Mouse (Mus musculus) ovary, postnatal 14 days (tissue): ENCODE measurements around the gene Il21r.

ENCODE experiments used
- DNase-seq: peaks from one replicate; pipeline ENCODE4 v3.0.0; 2022; ENCODE audit warnings: low spot score

Gene Il21r

DNA sequence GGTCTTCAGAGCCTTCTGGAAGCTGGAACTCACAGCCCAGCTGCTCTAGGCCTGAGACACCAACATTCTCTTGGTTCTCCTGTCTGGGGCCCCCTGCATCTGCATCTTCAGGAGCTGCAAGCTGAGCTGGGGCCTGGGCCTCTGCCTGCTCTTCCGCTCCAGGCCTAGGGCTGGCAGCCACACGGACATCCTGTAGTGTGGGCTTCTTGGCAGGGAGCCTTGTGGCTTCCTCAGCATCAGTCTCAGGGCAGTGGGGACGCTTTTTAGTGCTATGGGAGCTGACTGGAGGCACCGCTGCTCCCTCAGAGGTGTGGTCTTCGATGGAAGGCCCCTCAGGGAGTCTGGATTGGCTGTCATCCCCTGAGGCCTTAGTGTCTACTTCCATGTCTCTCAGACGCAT, 40.7 kb downstream of the Il21r start:
- DNase-seq = no peak

DNA sequence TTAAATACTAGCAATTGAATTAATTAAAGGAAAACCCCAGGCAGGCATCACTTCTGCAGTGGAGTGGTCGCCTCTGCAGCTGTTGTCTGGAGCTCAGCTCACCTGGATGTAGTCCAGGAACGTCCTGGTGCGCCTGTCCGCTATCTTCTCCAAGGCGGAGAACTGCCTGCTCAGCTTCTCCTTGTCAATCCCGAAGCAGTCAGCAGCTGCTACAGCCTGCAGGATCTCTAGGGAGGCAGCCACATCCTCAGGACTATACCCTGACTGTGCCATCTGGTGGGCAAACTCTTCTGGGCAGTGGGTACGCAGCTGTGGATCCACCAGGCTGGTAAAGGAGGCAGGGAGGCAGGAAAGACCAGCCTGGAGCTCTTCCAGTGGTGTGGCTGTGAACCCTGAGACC, 42.2 kb downstream of the Il21r start:
- DNase-seq = no peak

DNA sequence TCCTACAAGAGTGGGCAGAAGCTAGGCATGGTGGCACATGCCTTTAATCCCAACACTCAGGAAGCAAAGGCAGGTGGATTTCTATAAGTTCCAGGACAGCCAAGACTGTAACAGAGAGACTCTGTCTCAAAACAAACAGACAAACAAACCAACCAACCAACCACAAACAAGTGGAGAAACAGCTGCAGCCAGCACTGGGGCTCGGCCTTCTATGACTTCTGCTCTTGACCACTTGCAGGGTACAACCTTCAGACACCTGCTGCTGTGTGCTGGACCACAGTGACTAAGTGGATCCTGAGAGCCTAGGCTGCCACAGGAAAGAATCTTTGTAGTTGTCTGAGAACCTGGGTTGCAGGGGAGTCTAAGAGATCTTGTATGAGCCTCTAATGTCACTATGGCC, 45.8 kb downstream of the Il21r start:
- no peak for DNase-seq

DNA sequence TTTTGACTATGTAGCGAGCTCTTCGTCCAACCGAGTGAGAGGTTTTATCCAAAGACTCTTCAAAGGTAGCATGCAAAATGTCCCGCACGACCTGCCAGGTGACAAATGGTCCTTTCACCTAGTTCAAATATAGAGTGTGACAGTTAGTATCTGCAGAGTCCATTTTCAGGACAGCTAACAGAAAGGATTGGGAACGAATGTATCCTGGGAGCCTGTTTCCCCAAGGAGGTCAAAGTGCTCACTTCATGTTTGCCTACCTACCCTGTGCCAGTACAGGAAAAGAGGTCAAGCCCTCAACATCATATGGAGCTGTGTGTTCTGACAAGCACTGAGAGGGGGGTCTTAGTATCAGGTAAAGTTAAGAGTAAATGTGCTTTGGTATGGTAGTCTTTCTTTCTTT, 54.3 kb downstream of the Il21r start:
- DNase-seq = no peak

DNA sequence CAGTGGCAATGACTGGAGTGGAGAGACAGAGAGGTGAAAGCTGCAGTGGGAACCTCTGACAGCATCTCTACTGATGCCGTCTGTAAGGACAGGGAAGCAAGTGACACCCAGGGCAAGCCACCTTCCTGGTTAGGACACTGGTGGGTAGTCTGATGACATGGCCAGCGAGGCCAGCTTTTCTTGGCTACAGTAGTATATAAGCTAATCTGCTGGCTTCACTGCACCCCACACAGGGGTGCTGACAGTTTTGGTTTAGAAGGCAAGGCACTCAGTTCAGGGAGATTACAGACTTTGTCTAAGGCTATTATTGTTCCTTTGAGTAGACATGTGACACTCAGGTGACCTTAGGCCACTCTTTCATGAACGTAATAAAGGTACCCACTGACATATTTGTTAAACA, 60.4 kb downstream of the Il21r start:
- DNase-seq = no peak

DNA sequence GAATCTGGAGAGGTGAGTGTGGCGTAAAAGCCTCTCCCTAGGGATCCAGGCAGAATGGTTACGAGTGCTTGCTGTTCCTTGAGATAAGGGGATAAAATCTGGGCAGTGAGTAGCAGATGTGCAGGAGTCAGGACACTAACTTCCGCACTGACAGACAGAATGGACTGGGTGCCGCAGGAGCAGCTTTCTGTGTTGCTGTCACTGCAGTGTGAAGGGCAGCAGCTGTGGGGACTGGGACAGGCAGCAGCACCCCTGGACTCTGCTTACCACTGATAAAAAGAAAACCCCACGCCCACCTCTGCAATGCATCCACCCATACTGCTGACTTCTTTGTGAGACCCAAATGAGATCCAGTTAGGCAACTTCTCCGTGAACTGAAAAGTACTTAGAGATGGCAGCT, 67.6 kb downstream of the Il21r start:
- no peak for DNase-seq

DNA sequence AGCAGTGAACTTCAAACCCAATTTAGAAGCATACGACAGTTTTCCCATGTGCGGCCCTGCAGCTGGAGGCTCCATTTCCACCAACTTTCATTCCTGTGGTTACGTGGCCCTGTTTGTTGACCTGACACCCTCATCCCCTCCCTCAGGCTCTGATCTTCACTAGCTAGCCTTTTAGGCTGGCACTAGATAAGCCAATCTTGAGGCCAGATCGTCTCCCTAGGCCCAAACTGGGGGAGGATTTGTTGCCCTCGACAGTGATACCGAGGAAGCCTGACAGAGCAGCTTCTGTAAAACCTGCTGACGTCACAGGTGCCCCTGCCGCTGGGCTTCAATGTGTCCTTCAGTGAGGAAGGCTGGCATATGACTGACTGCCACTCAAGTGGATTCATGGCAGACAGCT, 68.2 kb downstream of the Il21r start:
- no peak for DNase-seq

DNA sequence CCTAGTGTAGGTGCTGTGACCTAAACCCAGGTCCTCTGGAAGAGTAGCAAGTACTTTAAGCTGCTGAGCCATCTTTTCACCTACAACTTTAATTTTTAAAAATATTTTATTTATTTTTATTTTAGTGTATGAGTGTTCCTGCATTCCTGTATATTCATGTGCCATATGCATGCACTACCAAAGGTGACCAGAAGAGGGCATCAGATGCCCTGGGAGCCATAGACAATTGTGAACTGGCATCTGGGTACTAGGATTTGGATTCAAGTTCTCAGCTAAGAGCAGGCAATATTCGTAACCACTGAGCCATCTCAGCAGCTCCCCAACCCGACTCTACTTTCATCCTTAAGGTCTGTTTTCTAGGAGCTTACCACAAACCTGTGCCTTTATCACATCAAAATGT, 71.7 kb downstream of the Il21r start:
- peak; percentile 42 for DNase-seq

DNA sequence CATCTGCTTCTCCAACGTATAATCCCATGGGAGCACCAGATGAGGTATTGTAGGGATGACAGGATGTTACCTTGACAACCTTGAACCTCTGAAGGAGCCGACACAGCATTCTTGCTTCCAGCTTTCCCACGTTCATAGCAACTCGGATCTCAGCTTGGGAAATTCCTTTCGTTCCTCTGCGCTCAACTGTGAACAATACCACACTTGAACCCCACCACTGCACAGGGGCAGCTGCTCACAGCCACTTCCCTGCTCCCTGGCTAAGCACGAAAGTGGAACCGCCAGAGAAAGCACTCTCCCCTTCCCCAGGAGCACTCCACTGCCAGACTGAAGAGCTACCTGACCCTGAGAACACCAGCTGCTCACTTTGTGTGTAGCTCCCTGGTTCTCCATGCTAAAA, 75.5 kb downstream of the Il21r start:
- DNase-seq = no peak

DNA sequence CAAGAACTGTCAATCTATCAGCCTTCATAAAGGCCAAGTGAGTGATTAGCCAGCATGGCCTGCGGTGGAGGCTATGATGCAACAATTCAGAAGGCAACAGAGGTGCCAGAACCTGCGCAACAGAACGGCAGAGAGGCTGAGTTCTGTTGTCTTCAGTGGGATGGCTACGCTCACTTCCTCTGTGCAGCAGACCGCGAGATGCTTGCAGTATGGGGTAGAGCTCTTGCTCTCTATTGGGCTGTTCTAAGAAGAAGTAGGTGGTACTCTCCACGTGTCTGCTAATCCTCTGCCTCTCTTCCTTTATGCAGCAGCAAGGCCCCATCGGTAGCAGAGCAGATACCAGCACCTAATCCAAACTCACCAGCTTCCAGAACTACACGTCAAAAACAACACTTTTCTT, 76.7 kb downstream of the Il21r start:
- DNase-seq = no peak
